Mouse (Mus musculus) MEL (cell line): ENCODE data around the gene Trak1. TPM values are rescaled to one million over a fixed set of nuclear protein-coding genes. Genes with fewer than 3 reads are reported as not detected.

Source experiments
- DNase-seq: peaks from one replicate; pipeline ENCODE4 v3.0.0; 2011; ENCODE audit warnings: low read depth, low spot score
- H3K27ac ChIP-seq: 2 replicates; pipeline ENCODE4 v1.5.1; 2012; ENCODE audit warnings: low read depth, mild to moderate bottlenecking, control low read depth, low read length, moderate library complexity; ENCODE audit not compliant: control insufficient read depth
- H3K27me3 ChIP-seq, 2 experiments: fragments of 150-350 bp in 1 of 2; sonication (generic) in 1 of 2; 2 replicates each; pipeline ENCODE4 v1.6.1; 2012; ENCODE audit warnings: low read length in 2 of 2, mild to moderate bottlenecking in 2 of 2, improper control_type of control experiment in 1 of 2, moderate library complexity in 1 of 2; ENCODE audit not compliant: insufficient read depth in 2 of 2, control insufficient read depth in 1 of 2
- H3K36me3 ChIP-seq, 2 experiments: 2 replicates each; pipeline ENCODE4 v1.6.1; 2012 to 2014; ENCODE audit warnings: low read length in 2 of 2, improper control_type of control experiment in 1 of 2, inconsistent platforms in 1 of 2, mild to moderate bottlenecking in 1 of 2; ENCODE audit not compliant: insufficient read depth in 2 of 2, control insufficient read depth in 1 of 2
- H3K4me1 ChIP-seq, 2 experiments: fragments of 150-350 bp in 1 of 2; sonication (generic) in 1 of 2; 2 replicates each; pipeline ENCODE4 v1.6.1; 2012; ENCODE audit warnings: low read length in 2 of 2, improper control_type of control experiment in 1 of 2, mild to moderate bottlenecking in 1 of 2; ENCODE audit not compliant: insufficient read depth in 2 of 2, control insufficient read depth in 1 of 2
- H3K4me3 ChIP-seq, 2 experiments: fragments of 150-350 bp in 1 of 2; sonication (generic) in 1 of 2; 2 replicates each; pipeline ENCODE4 v1.5.1; 2012; ENCODE audit warnings: low read depth in 2 of 2, low read length in 2 of 2, mild to moderate bottlenecking in 2 of 2, moderate library complexity in 2 of 2, control low read depth in 1 of 2, improper control_type of control experiment in 1 of 2; ENCODE audit not compliant: control insufficient read depth in 1 of 2, insufficient read depth in 1 of 2
- H3K79me2 ChIP-seq: 2 replicates; pipeline ENCODE4 v1.6.1; 2012; ENCODE audit warnings: mild to moderate bottlenecking, low read length, moderate library complexity; ENCODE audit not compliant: control insufficient read depth, poor library complexity, insufficient read depth
- H3K9ac ChIP-seq: 2 replicates; pipeline ENCODE4 v1.6.1; 2012; ENCODE audit warnings: low read depth, mild to moderate bottlenecking, control low read depth, low read length, moderate library complexity; ENCODE audit not compliant: control insufficient read depth, poor library complexity, severe bottlenecking
- H3K9me3 ChIP-seq: fragments of 150-350 bp; sonication (generic); replicated peaks from 2 replicates; pipeline ENCODE4 v1.6.1; 2012; ENCODE audit warnings: mild to moderate bottlenecking, low read length, improper control_type of control experiment, moderate library complexity; ENCODE audit not compliant: insufficient read depth
- CHD2 ChIP-seq: IDR thresholded peaks from 2 replicates; pipeline ENCODE4 v1.6.1; 2011; ENCODE audit warnings: low read length, improper control_type of control experiment
- GATA1 ChIP-seq: IDR thresholded peaks from 2 replicates; pipeline ENCODE4 v1.6.1; 2011; ENCODE audit warnings: low read depth, low read length, improper control_type of control experiment
- MYB ChIP-seq: IDR thresholded peaks from 2 replicates; pipeline ENCODE4 v1.6.1; 2011; ENCODE audit warnings: mild to moderate bottlenecking, low read depth, low read length, improper control_type of control experiment
- MYC ChIP-seq: IDR thresholded peaks from 2 replicates; pipeline ENCODE4 v1.6.1; 2011; ENCODE audit warnings: low read depth, mild to moderate bottlenecking, low read length, improper control_type of control experiment, moderate library complexity
- NRF1 ChIP-seq: IDR thresholded peaks from 2 replicates; pipeline ENCODE4 v1.6.1; 2014; ENCODE audit warnings: low read depth, mild to moderate bottlenecking, inconsistent platforms, low read length, improper control_type of control experiment, moderate library complexity; ENCODE audit not compliant: poor library complexity, insufficient read depth, severe bottlenecking
- POLR2A ChIP-seq, 2 experiments: IDR thresholded peaks; 2 replicates each; pipeline ENCODE4 v1.6.1; 2011 to 2012; ENCODE audit warnings: low read length in 2 of 2, mild to moderate bottlenecking in 2 of 2, control low read depth in 1 of 2, improper control_type of control experiment in 1 of 2, low read depth in 1 of 2, moderate library complexity in 1 of 2; ENCODE audit not compliant: control insufficient read depth in 1 of 2, insufficient read depth in 1 of 2, poor library complexity in 1 of 2
- RCOR1 ChIP-seq: IDR thresholded peaks from 2 replicates; pipeline ENCODE4 v1.6.1; 2012; ENCODE audit warnings: low read depth, mild to moderate bottlenecking, inconsistent platforms, low read length, improper control_type of control experiment
- TAL1 ChIP-seq: IDR thresholded peaks from 2 replicates; pipeline ENCODE4 v1.6.1; 2012; ENCODE audit warnings: mild to moderate bottlenecking, inconsistent platforms, low read length, moderate library complexity, mixed read lengths
- UBTF ChIP-seq: IDR thresholded peaks from 2 replicates; pipeline ENCODE4 v1.6.1; 2012; ENCODE audit warnings: low read depth, mild to moderate bottlenecking, inconsistent platforms, low read length, improper control_type of control experiment, moderate library complexity, borderline replicate concordance; ENCODE audit not compliant: insufficient read depth
- USF1 ChIP-seq: IDR thresholded peaks from 2 replicates; pipeline ENCODE4 v1.6.1; 2014; ENCODE audit warnings: low read depth, mild to moderate bottlenecking, inconsistent platforms, low read length, improper control_type of control experiment, moderate library complexity
- ZKSCAN1 ChIP-seq: IDR thresholded peaks from 2 replicates; pipeline ENCODE4 v1.6.1; 2012; ENCODE audit warnings: low read depth, mild to moderate bottlenecking, inconsistent platforms, low read length, improper control_type of control experiment, moderate library complexity
- ZMIZ1 ChIP-seq: IDR thresholded peaks from 2 replicates; pipeline ENCODE4 v1.6.1; 2012; ENCODE audit warnings: low read depth, mild to moderate bottlenecking, inconsistent platforms, low read length, improper control_type of control experiment, moderate library complexity
- ZNF384 ChIP-seq: IDR thresholded peaks from 2 replicates; pipeline ENCODE4 v1.6.1; 2012; ENCODE audit warnings: low read depth, mild to moderate bottlenecking, inconsistent platforms, low read length, improper control_type of control experiment
- polyA plus RNA-seq, 2 experiments: library from polyadenylated mRNA; stranded (reverse) in 1 of 2; unstranded in 1 of 2; fragments of >175 nt in 1 of 2; fragments of >200 nt in 1 of 2; gene quantifications; 2 replicates each; pipeline versions ENCODE4 v1.2.1 to v1.2.4; 2012; ENCODE audit warnings: low replicate concordance in 2 of 2, low read depth in 1 of 2; ENCODE audit not compliant: insufficient read length in 2 of 2, insufficient read depth in 1 of 2, missing spikeins in 1 of 2
- total RNA-seq: library from RNA; depleted of rRNA; stranded (reverse); fragments of 300-350 nt; gene quantifications from 2 replicates; pipeline ENCODE4 v1.2.3, GENCODE M21; 2012

Gene Trak1
- total and polyA plus RNA-seq, 3 experiments: 16.2 to 35.5 TPM; not detected in 1

DNA sequence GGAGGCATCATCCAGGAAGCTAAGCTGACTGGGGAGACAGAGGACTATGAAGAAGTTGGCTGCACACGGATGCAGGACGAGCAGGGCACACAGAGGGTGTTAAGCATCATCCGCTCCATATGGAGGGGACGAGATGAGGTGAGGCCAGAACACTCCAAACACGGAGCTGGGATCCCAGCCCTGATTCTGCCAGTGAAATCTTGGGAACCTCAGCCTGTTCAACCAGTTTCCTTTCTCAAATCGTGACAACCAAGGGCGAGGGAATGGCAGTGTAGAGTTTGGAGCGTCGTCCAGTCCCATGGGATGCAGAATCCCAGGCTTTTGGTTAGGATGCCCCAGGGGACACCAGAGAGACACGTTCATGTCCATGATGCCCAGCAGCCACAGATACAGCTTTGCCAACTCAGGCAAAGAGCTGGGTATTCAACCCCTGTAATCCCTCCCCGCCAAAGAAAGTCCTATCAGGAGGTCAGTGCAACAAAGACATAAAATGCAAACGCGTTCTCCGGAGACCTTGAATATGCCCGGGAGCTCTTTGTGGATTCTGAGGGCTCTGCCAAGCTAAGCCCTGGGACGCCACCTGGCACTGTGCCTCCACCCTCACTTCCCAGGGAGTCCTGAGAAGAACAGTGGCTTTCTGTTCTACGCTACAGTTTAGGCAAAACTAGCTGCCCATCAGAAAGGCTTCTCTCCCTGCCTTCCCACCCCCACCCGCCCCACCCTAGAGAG lies 69.0 kb downstream of the Trak1 start:
- no peaks in the 10 kb centered on the region for H3K79me2 ChIP-seq
- no peak for DNase-seq
- H3K36me3 ChIP-seq: no peaks in the 10 kb centered on the region; a peak in 1 of 4 replicates
- H3K9me3 ChIP-seq: no peaks in the 10 kb centered on the region
- H3K27ac ChIP-seq: no peak overlapping the region
- no peak for TF ChIP-seq USF1
- TF ChIP-seq RCOR1: no peak
- TF ChIP-seq CHD2: no peak
- TF ChIP-seq MYC: no peak
- no peak for TF ChIP-seq UBTF
- no peak overlapping the region for H3K4me3 ChIP-seq
- H3K27me3 ChIP-seq: no peaks in the 10 kb centered on the region
- no peak overlapping the region for H3K9ac ChIP-seq
- H3K4me1 ChIP-seq: peaks cover 0 to 3% of the 10 kb centered on the region in 2 experiments; a peak in 1 of 4 replicates

DNA sequence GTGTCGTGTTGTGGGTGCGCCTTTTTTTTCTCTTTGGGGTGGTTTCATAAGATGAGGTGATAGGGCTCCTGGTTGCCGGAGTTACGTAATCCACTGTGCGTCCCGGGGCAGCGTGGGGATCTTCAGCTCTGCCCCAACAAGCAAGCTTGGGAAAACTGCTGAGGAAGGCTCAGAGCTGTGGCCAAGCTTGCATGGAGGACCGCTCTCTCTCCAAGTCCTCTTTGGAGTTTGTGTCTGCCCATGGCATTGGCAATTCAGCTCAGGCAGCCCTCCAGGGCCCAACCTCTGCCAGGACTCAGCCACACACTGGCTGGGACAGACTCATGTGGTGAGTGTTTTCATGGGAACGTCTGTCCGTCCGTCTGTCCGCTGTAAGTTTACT lies 69.6 kb downstream of the Trak1 start:
- Histone ChIP-seq H3K9me3 (no peaks in the 10 kb centered on the region), H3K27me3 (no peaks in the 10 kb centered on the region), H3K4me3 (no peak overlapping the region), H3K27ac (no peak overlapping the region), H3K36me3 (no peaks in the 10 kb centered on the region; a peak in 1 of 4 replicates), H3K79me2 (no peaks in the 10 kb centered on the region), H3K9ac (no peak overlapping the region), H3K4me1 (peaks cover 0 to 6% of the 10 kb centered on the region in 2 experiments; a peak in 2 of 4 replicates)
- DNase-seq: no peak
- TF ChIP-seq POLR2A (IDR thresholded peaks at IDR 0.05; ENCODE audit: control insufficient read depth in 1 of 2, insufficient read depth in 1 of 2, low read depth in 1 of 2, low read length in 2 of 2, poor library complexity in 1 of 2) (no peak), TAL1 (no peak), GATA1 (no peak), NRF1 (no peak), ZNF384 (no peak), UBTF (no peak), MYB (no peak), ZKSCAN1 (no peak)

DNA sequence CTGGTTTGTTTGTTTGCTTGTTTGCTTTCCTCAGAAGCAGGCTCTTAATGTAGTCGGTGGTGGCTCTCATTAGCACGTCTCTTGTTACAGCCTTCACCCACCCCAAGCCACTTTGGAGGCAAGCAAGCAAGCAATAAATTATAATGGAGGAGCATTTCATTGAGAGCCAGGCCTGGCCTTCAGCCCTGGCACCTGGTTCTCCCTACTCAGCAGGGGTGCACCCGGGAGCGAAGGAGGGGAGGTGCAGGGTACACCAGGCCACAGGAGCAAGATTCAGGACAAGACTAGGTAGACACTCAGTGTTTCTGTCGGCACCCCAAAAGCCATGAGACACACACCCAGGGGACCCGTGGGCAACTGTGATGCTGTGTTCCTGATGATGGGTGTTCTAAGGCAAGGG lies 72.3 kb downstream of the Trak1 start:
- Histone ChIP-seq H3K4me1 (peaks cover 0 to 7% of the 10 kb centered on the region in 2 experiments; a peak in 2 of 4 replicates), H3K9ac (no peak overlapping the region), H3K27me3 (no peaks in the 10 kb centered on the region), H3K79me2 (no peaks in the 10 kb centered on the region), H3K36me3 (no peaks in the 10 kb centered on the region; a peak in 1 of 4 replicates), H3K27ac (no peak overlapping the region), H3K9me3 (no peaks in the 10 kb centered on the region), H3K4me3 (no peak overlapping the region)
- TF ChIP-seq ZMIZ1: no peak
- DNase-seq: no peak
